Mouse (Mus musculus) CH12.LX (cell line): ENCODE results near the gene Dlg2. TPM values are rescaled to one million over a fixed set of nuclear protein-coding genes. Genes with fewer than 3 reads are reported as not detected.

Source experiments
- DNase-seq: peaks from one replicate; pipeline ENCODE4 v3.0.0-alpha.2; 2013; ENCODE audit errors: extremely low read depth
- H3K27ac ChIP-seq: 2 replicates; pipeline ENCODE4 v1.5.1; 2012; ENCODE audit warnings: low read depth, mild to moderate bottlenecking, control low read depth, moderate library complexity; ENCODE audit not compliant: insufficient read depth
- H3K27me3 ChIP-seq: replicated peaks from 2 replicates; pipeline ENCODE3; 2012; ENCODE audit warnings: inconsistent platforms
- H3K36me3 ChIP-seq, 2 experiments: replicated peaks in 1 of 2; 2 replicates each; pipeline versions ENCODE3 to v1.6.1; 2012; ENCODE audit warnings: inconsistent platforms in 1 of 2, low read length in 1 of 2, mild to moderate bottlenecking in 1 of 2, mixed read lengths in 1 of 2, moderate library complexity in 1 of 2; ENCODE audit not compliant: control insufficient read depth in 1 of 2, insufficient read depth in 1 of 2
- H3K4me1 ChIP-seq, 2 experiments: 2 replicates each; pipeline ENCODE4 v1.6.1; 2012; ENCODE audit warnings: inconsistent platforms in 1 of 2, moderate library complexity in 1 of 2; ENCODE audit not compliant: insufficient read depth in 2 of 2, control insufficient read depth in 1 of 2
- H3K4me2 ChIP-seq: 2 replicates; pipeline ENCODE4 v1.6.1; 2012; ENCODE audit warnings: low read depth, mild to moderate bottlenecking, control low read depth; ENCODE audit not compliant: poor library complexity, insufficient read depth, severe bottlenecking
- H3K4me3 ChIP-seq, 3 experiments: fragments of 150-350 bp in 1 of 3; sonication (generic) in 1 of 3; replicated peaks in 1 of 3; 2 replicates each; pipeline versions ENCODE3 to v1.5.1; 2011 to 2012; ENCODE audit warnings: low read depth in 2 of 3, low read length in 2 of 3, mild to moderate bottlenecking in 2 of 3, moderate library complexity in 2 of 3, control low read depth in 1 of 3, improper control_type of control experiment in 1 of 3, inconsistent platforms in 1 of 3, mixed read lengths in 1 of 3; ENCODE audit not compliant: poor library complexity in 1 of 3
- H3K79me2 ChIP-seq: replicated peaks from 2 replicates; pipeline ENCODE4 v1.6.1; 2012; ENCODE audit warnings: mild to moderate bottlenecking, moderate library complexity; ENCODE audit not compliant: control insufficient read depth, poor library complexity, insufficient read depth, severe bottlenecking; ENCODE audit errors: extremely low read depth
- H3K9ac ChIP-seq: 2 replicates; pipeline ENCODE4 v1.6.1; 2012; ENCODE audit warnings: low read depth, mild to moderate bottlenecking, control low read depth, moderate library complexity; ENCODE audit not compliant: insufficient read depth
- H3K9me3 ChIP-seq: replicated peaks from 2 replicates; pipeline ENCODE3; 2012; ENCODE audit warnings: low read length, inconsistent platforms, mixed read lengths
- BHLHE40 ChIP-seq: IDR thresholded peaks from 2 replicates; pipeline ENCODE4 v1.6.1; 2011; ENCODE audit warnings: mild to moderate bottlenecking, low read depth, low read length, improper control_type of control experiment
- ETS1 ChIP-seq: conservative IDR thresholded peaks from 2 replicates; pipeline ENCODE4 v1.6.1; 2012; ENCODE audit warnings: low read depth, mild to moderate bottlenecking, inconsistent platforms, low read length, improper control_type of control experiment, moderate library complexity
- HCFC1 ChIP-seq: IDR thresholded peaks from 2 replicates; pipeline ENCODE4 v1.6.1; 2012; ENCODE audit warnings: low read depth, mild to moderate bottlenecking, inconsistent platforms, low read length, improper control_type of control experiment
- IRF4 ChIP-seq: IDR thresholded peaks from 2 replicates; pipeline ENCODE4 v1.6.1; 2014; ENCODE audit warnings: low read depth, mild to moderate bottlenecking, inconsistent platforms, low read length, improper control_type of control experiment
- JUN ChIP-seq: IDR thresholded peaks from 2 replicates; pipeline ENCODE4 v1.6.1; 2011; ENCODE audit warnings: low read depth, mild to moderate bottlenecking, low read length, improper control_type of control experiment, moderate library complexity; ENCODE audit not compliant: insufficient read depth
- MAZ ChIP-seq: IDR thresholded peaks from 2 replicates; pipeline ENCODE4 v1.6.1; 2012; ENCODE audit warnings: low read depth, mild to moderate bottlenecking, inconsistent platforms, low read length, improper control_type of control experiment, moderate library complexity
- MYC ChIP-seq: IDR thresholded peaks from 2 replicates; pipeline ENCODE4 v1.6.1; 2011; ENCODE audit warnings: low read depth, mild to moderate bottlenecking, improper control_type of control experiment, low read length
- NELFE ChIP-seq: IDR thresholded peaks from 2 replicates; pipeline ENCODE4 v1.6.1; 2011; ENCODE audit warnings: low read depth, low read length, improper control_type of control experiment
- NRF1 ChIP-seq: IDR thresholded peaks from 2 replicates; pipeline ENCODE4 v1.6.1; 2014; ENCODE audit warnings: low read depth, mild to moderate bottlenecking, inconsistent platforms, low read length, improper control_type of control experiment, moderate library complexity
- POLR2AphosphoS2 ChIP-seq: IDR thresholded peaks from 2 replicates; pipeline ENCODE4 v1.6.1; 2011; ENCODE audit warnings: low read depth, low read length, improper control_type of control experiment
- RCOR1 ChIP-seq: conservative IDR thresholded peaks from 2 replicates; pipeline ENCODE4 v1.6.1; 2012; ENCODE audit warnings: low read depth, mild to moderate bottlenecking, inconsistent platforms, low read length, improper control_type of control experiment
- SIN3A ChIP-seq: IDR thresholded peaks from 2 replicates; pipeline ENCODE4 v1.6.1; 2012; ENCODE audit warnings: low read length, improper control_type of control experiment, inconsistent platforms
- SMC3 ChIP-seq: IDR thresholded peaks from 2 replicates; pipeline ENCODE4 v1.6.1; 2011; ENCODE audit warnings: low read depth, low read length, improper control_type of control experiment
- TCF12 ChIP-seq: IDR thresholded peaks from 2 replicates; pipeline ENCODE4 v1.6.1; 2014; ENCODE audit warnings: low read depth, mild to moderate bottlenecking, inconsistent platforms, low read length, improper control_type of control experiment
- USF2 ChIP-seq: conservative IDR thresholded peaks from 2 replicates; pipeline ENCODE4 v1.6.1; 2011; ENCODE audit warnings: low read depth, low read length, improper control_type of control experiment
- ZC3H11A ChIP-seq: IDR thresholded peaks from 2 replicates; pipeline ENCODE4 v1.6.1; 2012; ENCODE audit warnings: low read depth, mild to moderate bottlenecking, inconsistent platforms, low read length, improper control_type of control experiment
- ZKSCAN1 ChIP-seq: IDR thresholded peaks from 2 replicates; pipeline ENCODE4 v1.6.1; 2012; ENCODE audit warnings: low read depth, inconsistent platforms, low read length, improper control_type of control experiment, borderline replicate concordance
- ZNF384 ChIP-seq: IDR thresholded peaks from 2 replicates; pipeline ENCODE4 v1.6.1; 2012; ENCODE audit warnings: low read depth, low read length, improper control_type of control experiment, inconsistent platforms
- dilution Hi-C: fragments of 300-500 bp; cut with MboI; formaldehyde crosslinking; loops from 2 replicates; pipeline ENCODE4 v1.14.3; 2020; ENCODE audit warnings: low sequenced_read_pairs; ENCODE audit not compliant: extremely low pct_unique_long_range_greater_than_20kb, extremely low pct_ligation_motif_present
- in situ Hi-C: fragments of 300-500 bp; cut with MboI; formaldehyde crosslinking; loops from 3 replicates; pipeline ENCODE4 v1.14.3; 2019; ENCODE audit warnings: low sequenced_read_pairs, low pct_ligation_motif_present, low pct_unique_long_range_greater_than_20kb, mixed read lengths
- polyA plus RNA-seq: library from polyadenylated mRNA; unstranded; fragments of >175 nt; gene quantifications from 2 replicates; pipeline ENCODE4 v1.2.1, GENCODE M21; 2012; ENCODE audit warnings: low read depth; ENCODE audit not compliant: insufficient read length
- total RNA-seq, 2 experiments: library from RNA; depleted of rRNA; stranded (reverse); fragments of 300-350 nt in 1 of 2; fragments of >200 nt in 1 of 2; gene quantifications; 2 replicates each; pipeline ENCODE4 v1.2.3; 2012 to 2014

Dlg2 gene
- total and polyA plus RNA-seq, 3 experiments, result 0.36 TPM; not detected in 2

GRCm38 (mm10) chr7:92287058-92287457 is 1810.6 kb downstream of the Dlg2 start:
- dilution Hi-C loops, result no loop called here
- in situ Hi-C loops, result no loop called here

GRCm38 (mm10) chr7:92288814-92289213 is 1812.3 kb downstream of the Dlg2 start:
- dilution Hi-C loops (no loop called here), in situ Hi-C loops (no loop called here)
- Histone ChIP-seq H3K27ac (no peak overlapping the region), H3K4me3 (no peak overlapping the region), H3K4me2 (no peak overlapping the region), H3K9me3 (no peaks in the 10 kb centered on the region), H3K27me3 (no peaks in the 10 kb centered on the region), H3K4me1 (peaks cover 0 to 8% of the 10 kb centered on the region in 2 experiments; a peak in 2 of 4 replicates), H3K36me3 (no peaks in the 10 kb centered on the region), H3K9ac (no peak overlapping the region), H3K79me2 (no peaks in the 10 kb centered on the region)
- no peak for TF ChIP-seq JUN
- no peak for TF ChIP-seq ZNF384
- no peak for TF ChIP-seq NRF1
- no peak for DNase-seq

More at GRCm38 (mm10) chr7:92287058-92287457, 1810.6 kb downstream of the Dlg2 start:
- no peaks in the 10 kb centered on the region for H3K9me3 ChIP-seq
- no peaks in the 10 kb centered on the region for H3K27me3 ChIP-seq
- no peak for DNase-seq
- H3K4me1 ChIP-seq, result peaks cover 0 to 14% of the 10 kb centered on the region in 2 experiments; a peak in 2 of 4 replicates
- H3K4me3 ChIP-seq, result no peak overlapping the region
- no peak overlapping the region for H3K27ac ChIP-seq
- no peaks in the 10 kb centered on the region for H3K79me2 ChIP-seq
- TF ChIP-seq NRF1 (no peak), ZKSCAN1 (no peak), BHLHE40 (no peak), MAZ (no peak), ZC3H11A (no peak), IRF4 (no peak), POLR2AphosphoS2 (no peak), HCFC1 (no peak), JUN (no peak), ETS1 (no peak), RCOR1 (no peak), TCF12 (no peak), SMC3 (no peak), NELFE (no peak), MYC (no peak), USF2 (no peak), SIN3A (no peak)
- H3K36me3 ChIP-seq, result no peaks in the 10 kb centered on the region
- H3K4me2 ChIP-seq, result no peak overlapping the region
- H3K9ac ChIP-seq, result no peak overlapping the region
